Mouse (Mus musculus) hindbrain, embryonic 16.5 days (tissue): ENCODE data around the gene Hscb. TPM values are rescaled to one million over a fixed set of nuclear protein-coding genes. Genes with fewer than 3 reads are reported as not detected.

Source experiments
- ATAC-seq: fragments of 200-750 bp; cut with Nextera tagmentation; 2 replicates; pipeline ENCODE4 v1.8.0; 2017; ENCODE audit warnings: moderate TSS enrichment, moderate library complexity
- H3K27ac ChIP-seq: fragments of 300-500 bp; sonication (generic); 2 replicates; pipeline ENCODE4 v1.5.1; 2014; ENCODE audit warnings: low read depth, mild to moderate bottlenecking, control low read depth, low read length, moderate library complexity
- H3K27me3 ChIP-seq: fragments of 300-500 bp; sonication (generic); replicated peaks from 2 replicates; pipeline ENCODE4 v1.6.1; 2014; ENCODE audit warnings: low read length; ENCODE audit not compliant: control insufficient read depth, insufficient read depth
- H3K36me3 ChIP-seq: fragments of 300-500 bp; sonication (generic); 2 replicates; pipeline ENCODE4 v1.6.1; 2014; ENCODE audit warnings: mild to moderate bottlenecking, low read length, moderate library complexity, mixed read lengths; ENCODE audit not compliant: control insufficient read depth, insufficient read depth
- H3K4me1 ChIP-seq: fragments of 300-500 bp; sonication (generic); 2 replicates; pipeline ENCODE4 v1.6.1; 2014; ENCODE audit warnings: low read depth, low read length; ENCODE audit not compliant: control insufficient read depth, insufficient read depth
- H3K4me2 ChIP-seq: fragments of 300-500 bp; sonication (generic); 2 replicates; pipeline ENCODE4 v1.6.1; 2014; ENCODE audit warnings: mild to moderate bottlenecking, low read length, control low read depth, moderate library complexity
- H3K4me3 ChIP-seq: fragments of 300-500 bp; sonication (generic); 2 replicates; pipeline ENCODE4 v1.5.1; 2014; ENCODE audit warnings: mild to moderate bottlenecking, low read length, control low read depth, moderate library complexity
- H3K9ac ChIP-seq: fragments of 300-500 bp; sonication (generic); 2 replicates; pipeline ENCODE4 v1.6.1; 2014; ENCODE audit warnings: low read depth, mild to moderate bottlenecking, control low read depth, low read length, moderate library complexity
- H3K9me3 ChIP-seq: fragments of 300-500 bp; sonication (generic); 2 replicates; pipeline ENCODE4 v1.6.1; 2014; ENCODE audit warnings: mild to moderate bottlenecking, low read length, moderate library complexity; ENCODE audit not compliant: control insufficient read depth
- WGBS: fragments of 180-500 bp; shearing (Covaris S2); extraction: QIAGEN DNeasy Blood & Tissue Kit; methylation state at CpG from one replicate; pipeline ENCODE4 v1.1.7; 2014; 5-methylcytosine and 5-hydroxymethylcytosine counted together
- polyA plus RNA-seq: library from polyadenylated mRNA; unstranded; fragments of >200 nt; fragmentation: Nextera tagmentation; extraction: Ambion mirVana; gene quantifications from 2 replicates; pipeline ENCODE4 v1.2.1, GENCODE M21; 2015

The Hscb gene
- polyA plus RNA-seq, 1 experiment from 2014 or later, result 10.3 TPM

DNA sequence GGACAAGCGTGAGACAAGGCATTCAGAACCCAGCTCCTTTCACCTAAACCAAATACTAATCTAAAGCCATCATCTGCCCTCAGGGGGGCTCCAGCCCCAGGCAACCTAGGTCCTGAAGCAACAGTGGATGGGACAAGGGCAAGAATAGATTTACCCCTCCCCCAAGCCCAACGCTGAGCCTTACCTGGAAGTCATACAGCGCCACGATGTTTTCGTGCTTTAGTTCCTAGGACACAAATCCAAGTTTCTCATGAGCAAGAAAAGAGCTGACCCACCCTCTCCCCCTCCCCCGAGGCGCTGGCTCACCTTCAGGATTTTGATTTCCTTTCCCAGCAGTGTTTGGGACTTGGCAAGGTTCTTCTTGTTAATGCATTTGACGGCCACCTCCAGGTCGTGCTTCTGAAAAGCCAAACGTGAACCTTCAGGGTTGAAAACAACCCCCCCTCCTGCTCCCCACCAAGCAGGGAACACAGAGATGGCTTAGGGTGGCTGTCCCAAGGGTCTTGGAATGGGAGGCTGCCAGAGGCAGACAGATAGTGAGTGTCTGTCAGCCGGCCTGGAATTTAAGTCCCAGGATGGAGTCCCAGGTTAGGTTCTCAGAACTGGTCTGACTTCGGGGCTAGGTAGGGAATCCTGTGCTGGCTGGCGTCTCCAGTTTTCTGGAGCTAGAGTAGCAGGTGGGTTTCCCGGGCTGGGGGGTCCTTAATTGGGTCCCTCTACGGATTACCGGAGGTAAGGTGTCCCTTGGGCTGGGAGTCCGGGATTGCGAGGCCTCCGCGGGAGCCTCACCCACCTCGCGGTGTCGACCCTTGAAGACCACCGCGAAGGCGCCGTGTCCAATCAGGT is 30.5 kb downstream of the Hscb start:
- H3K27me3 ChIP-seq, result no peaks in the 10 kb centered on the region
- H3K4me1 ChIP-seq, result peaks cover 26% of the 10 kb centered on the region
- under 1% methylated on average over 27 of the region's 27 CpGs for WGBS
- peak; percentile 0; the same call in 1 of the 2 replicates for ATAC-seq
- peak overlapping the region; percentile 98 for H3K4me3 ChIP-seq
- peak overlapping the region; percentile 85 for H3K27ac ChIP-seq
- no peaks in the 10 kb centered on the region for H3K9me3 ChIP-seq
- H3K9ac ChIP-seq, result peak overlapping the region; percentile 98
- H3K36me3 ChIP-seq, result no peaks in the 10 kb centered on the region
- H3K4me2 ChIP-seq, result peak overlapping the region; percentile 70

DNA sequence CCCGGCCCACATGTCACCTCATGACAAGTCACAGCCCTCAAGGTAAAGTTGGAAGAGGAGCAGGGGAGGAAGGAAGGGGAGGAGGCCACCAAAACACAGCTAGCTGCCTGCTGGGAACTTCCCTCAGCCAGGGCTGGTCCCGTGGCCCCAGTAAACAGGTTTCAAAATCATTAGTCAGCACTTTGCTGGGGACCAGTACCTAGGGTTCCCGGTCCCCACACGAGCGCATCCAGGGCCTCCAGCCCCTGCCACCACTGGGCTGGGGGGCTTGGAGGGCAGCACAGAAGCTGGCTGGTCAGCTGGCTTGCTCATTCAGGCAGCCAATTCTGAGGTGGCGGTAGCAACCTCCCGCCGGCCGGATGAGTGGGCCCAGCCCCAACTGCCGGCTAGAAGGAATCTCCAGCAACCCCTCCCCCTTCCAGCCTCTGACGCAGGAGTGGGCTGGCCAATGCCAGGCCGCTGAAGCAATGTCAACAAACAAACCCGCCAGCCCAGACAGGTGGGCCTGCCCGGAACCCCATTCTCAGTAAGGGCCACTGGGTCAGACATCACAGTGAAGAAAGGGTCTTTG is 31.4 kb downstream of the Hscb start:
- peak; percentile 54 for ATAC-seq
- Histone ChIP-seq H3K9me3 (no peaks in the 10 kb centered on the region), H3K4me1 (peaks cover 26% of the 10 kb centered on the region), H3K27ac (peak overlapping the region; percentile 75), H3K4me3 (peak overlapping the region; percentile 98), H3K4me2 (peak overlapping the region; percentile 70), H3K27me3 (no peaks in the 10 kb centered on the region), H3K36me3 (no peaks in the 10 kb centered on the region), H3K9ac (peak overlapping the region; percentile 98)
- WGBS, result 3% methylated on average over 14 of the region's 14 CpGs

DNA sequence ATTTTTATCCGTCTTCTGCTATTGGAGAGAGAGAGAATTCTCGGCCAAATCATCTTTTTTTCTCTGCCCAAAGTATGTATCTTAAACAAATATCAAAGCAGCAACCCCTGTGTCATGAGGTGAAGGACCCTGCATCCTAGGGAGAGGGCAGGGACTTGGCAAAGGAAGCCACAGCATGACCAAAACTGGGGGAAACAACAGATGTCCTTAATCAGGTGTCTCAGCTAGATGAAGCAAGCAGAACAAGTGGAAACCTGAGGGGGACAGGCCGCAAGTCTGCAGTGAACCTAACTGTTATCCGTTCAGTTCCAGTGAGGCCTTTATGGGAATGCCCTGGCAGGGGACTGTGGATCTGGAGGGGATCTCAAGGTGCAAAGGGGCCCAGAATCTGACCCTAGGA is 32.1 kb downstream of the Hscb start:
- H3K4me1 ChIP-seq, result peaks cover 26% of the 10 kb centered on the region
- no peak for ATAC-seq
- H3K36me3 ChIP-seq, result no peaks in the 10 kb centered on the region
- peak overlapping the region; percentile 98 for H3K9ac ChIP-seq
- 79% methylated on average over 4 of the region's 4 CpGs for WGBS
- H3K4me2 ChIP-seq, result peak overlapping the region; percentile 70
- no peaks in the 10 kb centered on the region for H3K27me3 ChIP-seq
- no peaks in the 10 kb centered on the region for H3K9me3 ChIP-seq
- no peak overlapping the region for H3K27ac ChIP-seq
- H3K4me3 ChIP-seq, result peak overlapping the region; percentile 98

DNA sequence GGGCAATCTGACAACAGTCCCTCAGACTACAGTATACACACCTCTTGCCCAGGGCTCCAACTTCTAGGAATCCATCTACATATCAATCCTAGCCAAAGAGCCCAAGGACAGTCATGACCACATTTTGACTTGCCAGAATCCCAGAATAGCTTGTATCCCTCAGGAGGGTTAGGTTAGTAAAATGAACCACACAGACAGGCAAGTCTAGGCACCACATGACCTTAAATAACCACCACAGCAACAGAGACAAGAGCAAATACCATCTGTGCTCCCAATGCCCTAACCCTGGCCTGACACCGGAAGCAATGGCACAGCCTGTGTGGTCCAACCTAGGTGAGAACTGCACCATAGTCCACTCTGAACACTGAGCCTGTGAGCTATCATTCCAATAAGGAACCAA is 32.9 kb downstream of the Hscb start:
- H3K27me3 ChIP-seq, result no peaks in the 10 kb centered on the region
- H3K9ac ChIP-seq, result no peak overlapping the region
- no peak overlapping the region for H3K4me2 ChIP-seq
- no peak overlapping the region for H3K27ac ChIP-seq
- no peak for ATAC-seq
- WGBS, result 87% methylated on average over 1 of the region's 1 CpGs
- no peaks in the 10 kb centered on the region for H3K9me3 ChIP-seq
- H3K4me3 ChIP-seq, result no peak overlapping the region
- H3K36me3 ChIP-seq, result no peaks in the 10 kb centered on the region
- H3K4me1 ChIP-seq, result peaks cover 26% of the 10 kb centered on the region

DNA sequence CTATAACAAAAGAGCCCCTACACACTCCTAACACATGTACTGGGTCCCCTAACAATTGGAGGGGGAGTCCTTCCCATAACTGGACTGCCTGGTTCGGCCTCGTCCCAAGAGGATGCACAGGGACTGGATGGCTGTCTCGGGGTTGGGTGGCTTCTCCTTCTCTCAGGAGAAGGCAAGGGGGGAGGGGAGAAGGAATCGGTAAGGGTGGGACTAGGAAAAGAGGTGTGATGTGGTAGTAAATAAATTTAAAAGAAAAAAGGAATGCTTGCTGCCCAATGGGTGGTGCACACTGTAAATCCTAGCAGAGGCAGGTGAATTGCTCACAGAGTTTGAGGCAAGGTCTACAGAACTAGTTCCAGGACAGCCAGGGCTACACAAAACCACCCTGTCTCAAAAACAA is 33.4 kb downstream of the Hscb start:
- no peak overlapping the region for H3K27ac ChIP-seq
- H3K4me1 ChIP-seq, result peaks cover 26% of the 10 kb centered on the region
- H3K9ac ChIP-seq, result no peak overlapping the region
- no peak overlapping the region for H3K4me2 ChIP-seq
- no peaks in the 10 kb centered on the region for H3K9me3 ChIP-seq
- H3K36me3 ChIP-seq, result no peaks in the 10 kb centered on the region
- no peak overlapping the region for H3K4me3 ChIP-seq
- no peaks in the 10 kb centered on the region for H3K27me3 ChIP-seq
- 90% methylated on average over 4 of the region's 4 CpGs for WGBS
- ATAC-seq, result no peak

DNA sequence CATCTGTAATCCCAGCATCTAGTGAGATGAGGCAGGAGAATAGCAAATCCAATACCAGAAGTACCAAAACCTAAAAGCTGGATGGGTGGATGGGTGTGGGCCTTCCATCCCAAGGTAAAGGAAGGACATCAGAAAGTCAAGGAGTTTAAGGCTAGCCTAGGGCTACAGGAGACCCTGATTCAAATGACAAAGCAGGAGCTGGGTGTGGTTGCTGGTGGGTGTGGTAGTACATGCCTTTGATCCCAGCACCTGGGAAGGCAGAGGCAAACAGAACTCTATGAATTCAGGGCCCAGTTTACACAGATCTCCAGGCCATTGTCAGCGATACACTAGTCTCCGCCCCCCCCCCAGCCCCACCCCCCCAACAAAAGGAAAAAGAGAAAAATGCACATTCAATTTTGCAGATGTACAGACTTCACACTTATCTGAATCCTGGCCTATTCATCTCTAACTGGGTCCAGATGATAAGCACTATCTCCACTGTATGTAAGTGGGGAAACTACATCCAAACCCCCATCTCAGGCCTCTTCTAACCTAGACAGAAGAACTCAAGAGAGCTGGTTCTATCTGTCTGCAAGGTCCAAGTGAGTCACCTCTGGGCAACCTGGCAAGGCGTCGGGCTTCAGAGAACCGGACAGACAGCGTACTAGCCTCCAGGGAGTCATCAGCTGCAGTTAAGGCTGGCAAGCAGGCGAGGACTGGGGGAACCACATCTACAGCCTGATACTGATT is 35.4 kb downstream of the Hscb start:
- H3K4me1 ChIP-seq, result peaks cover 26% of the 10 kb centered on the region

DNA sequence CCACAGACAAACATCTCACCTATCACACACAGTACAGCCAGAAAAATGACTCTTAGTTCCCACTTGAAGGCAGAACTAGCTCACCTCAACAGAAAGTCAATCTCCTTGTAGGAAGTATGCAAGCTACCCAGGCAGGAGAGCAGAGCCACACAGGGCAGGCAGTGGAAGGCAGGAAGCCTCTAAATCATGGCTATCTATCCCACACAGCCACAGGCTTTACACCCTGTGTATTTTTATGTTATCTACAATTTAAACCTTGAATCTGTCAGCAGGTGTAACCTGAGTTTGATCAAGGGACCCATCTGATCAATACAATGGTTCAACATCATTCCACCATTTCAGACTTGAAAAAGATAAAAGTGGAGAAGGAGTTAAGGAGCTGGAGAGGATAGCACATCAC is 36.8 kb downstream of the Hscb start:
- no peak for ATAC-seq
- H3K27me3 ChIP-seq, result no peaks in the 10 kb centered on the region
- H3K4me1 ChIP-seq, result peaks cover 14% of the 10 kb centered on the region
- H3K9me3 ChIP-seq, result no peaks in the 10 kb centered on the region
- no peak overlapping the region for H3K4me2 ChIP-seq
- no peak overlapping the region for H3K27ac ChIP-seq
- no peak overlapping the region for H3K9ac ChIP-seq
- peaks cover 11% of the 10 kb centered on the region for H3K36me3 ChIP-seq
- H3K4me3 ChIP-seq, result no peak overlapping the region

More for the DNA sequence above, 35.4 kb downstream of the Hscb start:
- Histone ChIP-seq H3K9me3 (no peaks in the 10 kb centered on the region), H3K4me3 (no peak overlapping the region), H3K36me3 (no peaks in the 10 kb centered on the region; the same call in 1 of the 2 replicates), H3K4me2 (no peak overlapping the region), H3K27me3 (no peaks in the 10 kb centered on the region), H3K27ac (no peak overlapping the region), H3K9ac (no peak overlapping the region)
- 86% methylated on average over 7 of the region's 7 CpGs for whole genome bisulfite sequencing
- ATAC-seq, result no peak

DNA sequence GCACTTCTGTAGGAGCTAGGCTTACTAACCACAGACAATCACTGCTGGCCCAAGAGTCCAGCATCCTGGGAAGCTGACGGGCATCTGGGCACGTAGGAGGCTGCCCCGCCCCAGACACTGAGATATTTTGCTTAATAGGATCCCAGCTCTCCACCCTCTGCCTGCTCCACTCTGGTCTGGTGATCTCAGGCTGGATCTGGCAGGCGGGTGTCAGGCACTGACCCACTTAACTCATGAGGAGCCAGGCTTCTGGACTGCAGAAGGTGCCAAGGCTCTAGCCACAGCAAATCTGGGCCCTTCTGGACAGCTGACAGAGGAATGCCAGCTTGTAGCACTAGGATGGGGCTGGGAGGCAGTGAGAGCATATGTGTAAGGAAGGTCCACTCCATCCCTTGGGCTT is 37.4 kb downstream of the Hscb start:
- H3K27ac ChIP-seq, result no peak overlapping the region
- no peak overlapping the region for H3K4me3 ChIP-seq
- H3K4me2 ChIP-seq, result no peak overlapping the region
- no peak overlapping the region for H3K9ac ChIP-seq
- peaks cover 14% of the 10 kb centered on the region for H3K36me3 ChIP-seq
- H3K27me3 ChIP-seq, result no peaks in the 10 kb centered on the region
- ATAC-seq, result peak; percentile 32; the same call in 1 of the 2 replicates
- no peaks in the 10 kb centered on the region for H3K9me3 ChIP-seq
- H3K4me1 ChIP-seq, result peaks cover 8% of the 10 kb centered on the region
- WGBS, result 81% methylated on average over 4 of the region's 4 CpGs

DNA sequence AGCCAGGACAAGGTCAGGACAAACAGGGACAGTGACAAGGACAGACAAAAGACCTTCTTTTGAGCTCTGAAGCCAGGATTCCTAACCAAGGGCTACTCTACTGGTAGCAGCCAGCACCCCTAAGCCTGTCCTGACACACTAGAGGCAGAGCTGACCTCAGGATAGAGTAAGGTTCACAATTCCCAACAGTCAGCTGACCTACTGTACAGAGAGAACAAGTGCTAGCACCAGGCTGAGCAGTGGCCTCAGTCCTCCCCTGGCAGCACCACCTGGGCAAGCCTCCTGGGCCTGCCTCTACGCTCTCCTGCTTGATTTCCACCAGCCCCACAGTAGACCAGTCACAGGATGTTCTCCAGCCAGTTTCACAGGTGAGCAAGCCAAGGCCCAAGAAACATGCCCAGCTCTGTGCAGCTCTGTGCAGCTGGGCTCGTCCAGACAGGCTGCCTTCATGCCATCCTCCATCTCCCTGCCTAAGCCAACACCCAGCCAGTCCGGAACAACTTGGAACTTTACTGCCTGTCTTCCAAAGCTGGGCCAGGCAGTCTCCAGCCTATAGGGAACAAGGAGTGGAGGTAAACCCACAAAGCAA is 38.4 kb downstream of the Hscb start:
- H3K27me3 ChIP-seq, result no peaks in the 10 kb centered on the region
- WGBS, result 90% methylated on average over 3 of the region's 3 CpGs
- no peak overlapping the region for H3K4me3 ChIP-seq
- ATAC-seq, result no peak
- peaks cover 18% of the 10 kb centered on the region for H3K36me3 ChIP-seq
- H3K9me3 ChIP-seq, result no peaks in the 10 kb centered on the region
- no peaks in the 10 kb centered on the region; the same call in 1 of the 2 replicates for H3K4me1 ChIP-seq
- no peak overlapping the region for H3K9ac ChIP-seq
- no peak overlapping the region for H3K4me2 ChIP-seq
- no peak overlapping the region for H3K27ac ChIP-seq
